18 mouse cellular contexts compared by ENCODE assay signal in the genomic region with DNA sequence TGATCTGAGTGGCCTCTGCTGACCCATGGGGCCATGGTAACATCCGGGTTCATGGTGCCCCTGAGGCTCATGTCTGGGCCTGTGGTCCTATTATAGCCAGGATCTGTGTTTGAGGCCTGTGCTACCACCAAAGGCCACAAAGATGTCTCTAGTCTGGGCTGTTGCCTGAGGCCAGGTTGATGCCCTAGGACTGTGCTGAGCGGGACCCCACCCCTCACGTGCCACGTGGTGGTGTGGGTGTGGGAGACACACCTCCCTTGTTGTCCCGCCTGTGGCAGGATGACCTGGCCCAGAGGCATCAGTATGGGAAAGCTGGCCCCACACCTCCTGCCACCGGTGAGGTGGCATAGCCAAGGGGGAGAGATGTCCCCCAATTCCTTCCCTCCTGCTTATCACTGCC.
DNase-seq lines count a peak whose midpoint lies in the region; ATAC-seq and TF ChIP-seq lines count a peak whose summit lies in the region.
"Had no signal": no experiment of that assay in that cellular context is flagged by ENCODE, and none has a peak within 500 bp of the region (broad histone marks: within the 10 kb centered on the region; RNA-seq: fewer than 3 reads in every experiment).

No protein-coding gene starts in this region.

- no peak for DNase-seq in hindbrain, postnatal 0 days (ENCODE audit: low spot score)
- no peak for DNase-seq in lung, postnatal 0 days (ENCODE audit: low spot score)
- peak; percentile 84 for DNase-seq in ZHBTc4 (ENCODE audit: low read depth, low spot score)
- no peak for DNase-seq in gastrocnemius, postnatal 4 days (ENCODE audit: low spot score in 2 of 2)
- DNase-seq: adrenal gland, postnatal 10 days; cerebellum, adult 9-10 months; gastrocnemius, postnatal 10 days; kidney, postnatal 4 days; layer of hippocampus, adult 9-11 months; liver, embryonic 13.5 days; right cerebral cortex, postnatal 4 days had no signal

- H3K9ac ChIP-seq in hindbrain, embryonic 12.5 days: no peak overlapping the region
- no peak overlapping the region for H3K9ac ChIP-seq in hindbrain, postnatal 0 days (replicated peaks; ENCODE audit: low read length)
- H3K9ac ChIP-seq in lung, embryonic 16.5 days (ENCODE audit: low read length): no peak overlapping the region
- no peak overlapping the region for H3K9ac ChIP-seq in lung, postnatal 0 days (replicated peaks; ENCODE audit: low read depth)
- H3K9ac ChIP-seq in intestine, embryonic 16.5 days (ENCODE audit: low read depth, low read length): no peak overlapping the region
- H3K9ac ChIP-seq: hindbrain, embryonic 14.5 days; liver, embryonic 13.5 days; lung, embryonic 15.5 days had no signal

- H3K4me1 ChIP-seq in hindbrain, embryonic 12.5 days: no peaks in the 10 kb centered on the region
- no peaks in the 10 kb centered on the region for H3K4me1 ChIP-seq in hindbrain, postnatal 0 days (ENCODE audit: insufficient read depth, low read length)
- peaks cover 2% of the 10 kb centered on the region; the same call in 1 of the 2 replicates for H3K4me1 ChIP-seq in lung, embryonic 16.5 days (replicated peaks; ENCODE audit: control insufficient read depth, insufficient read depth, low read length)
- no peaks in the 10 kb centered on the region for H3K4me1 ChIP-seq in lung, postnatal 0 days (ENCODE audit: insufficient read depth, low read depth, low read length)
- no peaks in the 10 kb centered on the region for H3K4me1 ChIP-seq in intestine, embryonic 16.5 days (ENCODE audit: control insufficient read depth, insufficient read depth, low read length)
- H3K4me1 ChIP-seq: liver, embryonic 13.5 days; lung, embryonic 15.5 days had no signal

- no peaks in the 10 kb centered on the region for H3K27me3 ChIP-seq in hindbrain, embryonic 12.5 days
- no peaks in the 10 kb centered on the region for H3K27me3 ChIP-seq in hindbrain, postnatal 0 days (ENCODE audit: insufficient read depth, low read length)
- no peaks in the 10 kb centered on the region for H3K27me3 ChIP-seq in lung, embryonic 16.5 days (ENCODE audit: control insufficient read depth, insufficient read depth, low read depth, low read length)
- H3K27me3 ChIP-seq in lung, postnatal 0 days (replicated peaks; ENCODE audit: insufficient read depth, low read length): no peaks in the 10 kb centered on the region
- no peaks in the 10 kb centered on the region for H3K27me3 ChIP-seq in intestine, embryonic 16.5 days (replicated peaks; ENCODE audit: control insufficient read depth, insufficient read depth, low read length)
- H3K27me3 ChIP-seq: liver, embryonic 13.5 days; lung, embryonic 15.5 days had no signal

- H3K9me3 ChIP-seq in hindbrain, embryonic 12.5 days (replicated peaks): no peaks in the 10 kb centered on the region
- no peaks in the 10 kb centered on the region for H3K9me3 ChIP-seq in hindbrain, postnatal 0 days (ENCODE audit: low read length)
- H3K9me3 ChIP-seq in lung, embryonic 16.5 days (ENCODE audit: control insufficient read depth, low read length): no peaks in the 10 kb centered on the region
- no peaks in the 10 kb centered on the region for H3K9me3 ChIP-seq in lung, postnatal 0 days (ENCODE audit: low read length)
- H3K9me3 ChIP-seq in intestine, embryonic 16.5 days (ENCODE audit: control insufficient read depth, low read length): no peaks in the 10 kb centered on the region
- H3K9me3 ChIP-seq: liver, embryonic 13.5 days; lung, embryonic 15.5 days had no signal

- TF ChIP-seq CTCF in hindbrain, postnatal 0 days (IDR thresholded peaks at IDR 0.05; ENCODE audit: low read depth): no peak
- TF ChIP-seq CTCF in lung, postnatal 0 days (IDR thresholded peaks at IDR 0.05): no peak

- H3K4me3 ChIP-seq in hindbrain, embryonic 12.5 days: no peak overlapping the region
- no peak overlapping the region for H3K4me3 ChIP-seq in hindbrain, postnatal 0 days (ENCODE audit: low read length)
- H3K4me3 ChIP-seq in lung, embryonic 16.5 days (ENCODE audit: low read length): no peak overlapping the region
- no peak overlapping the region for H3K4me3 ChIP-seq in lung, postnatal 0 days (ENCODE audit: low read depth, low read length)
- H3K4me3 ChIP-seq in intestine, embryonic 16.5 days (ENCODE audit: low read length): no peak overlapping the region
- H3K4me3 ChIP-seq: liver, embryonic 13.5 days; lung, embryonic 15.5 days had no signal

- ATAC-seq in hindbrain, embryonic 12.5 days (ENCODE audit: low FRiP score): 0 out of 2 replicates have a peak, but pooled peaks have one; percentile 54
- no peak; the same call in 1 of the 2 replicates for ATAC-seq in hindbrain, postnatal 0 days
- 0 out of 2 replicates have a peak, but pooled peaks have one; percentile 23 for ATAC-seq in lung, embryonic 16.5 days (ENCODE audit: low read depth)
- ATAC-seq in lung, postnatal 0 days: no peak
- ATAC-seq in intestine, embryonic 16.5 days: peak; percentile 38; the same call in 1 of the 2 replicates
- ATAC-seq: activated CD4-positive, CD25-positive, alpha-beta regulatory T cell, adult 4 months; midbrain, embryonic 16.5 days had no signal

- WGBS in hindbrain, embryonic 12.5 days: 88% methylated on average over 6 of the region's 6 CpGs
- WGBS in hindbrain, postnatal 0 days: 90% methylated on average over 6 of the region's 6 CpGs
- WGBS in lung, embryonic 16.5 days: 83% methylated on average over 6 of the region's 6 CpGs
- 77% methylated on average over 6 of the region's 6 CpGs for WGBS in lung, postnatal 0 days
- WGBS in intestine, embryonic 16.5 days: 83% methylated on average over 6 of the region's 6 CpGs

- H3K36me3 ChIP-seq in hindbrain, embryonic 12.5 days: no peaks in the 10 kb centered on the region
- H3K36me3 ChIP-seq in hindbrain, postnatal 0 days (ENCODE audit: insufficient read depth, low read length): no peaks in the 10 kb centered on the region
- H3K36me3 ChIP-seq in lung, embryonic 16.5 days (ENCODE audit: control insufficient read depth, insufficient read depth, low read length): no peaks in the 10 kb centered on the region
- no peaks in the 10 kb centered on the region for H3K36me3 ChIP-seq in lung, postnatal 0 days (ENCODE audit: insufficient read depth, low read length)
- H3K36me3 ChIP-seq in intestine, embryonic 16.5 days (ENCODE audit: control insufficient read depth, insufficient read depth, low read length): no peaks in the 10 kb centered on the region
- H3K36me3 ChIP-seq: liver, embryonic 13.5 days; lung, embryonic 15.5 days had no signal

- H3K27ac ChIP-seq in hindbrain, embryonic 12.5 days: no peak overlapping the region
- H3K27ac ChIP-seq in hindbrain, postnatal 0 days: no peak overlapping the region
- H3K27ac ChIP-seq in lung, embryonic 16.5 days (ENCODE audit: low read length): no peak overlapping the region
- no peak overlapping the region for H3K27ac ChIP-seq in lung, postnatal 0 days (ENCODE audit: low read length)
- H3K27ac ChIP-seq in intestine, embryonic 16.5 days (ENCODE audit: low read length): no peak overlapping the region
- H3K27ac ChIP-seq: hindbrain, embryonic 14.5 days; liver, embryonic 13.5 days; lung, embryonic 15.5 days had no signal

- no peak for TF ChIP-seq EP300 in lung, postnatal 0 days (IDR thresholded peaks at IDR 0.05)

- no peak overlapping the region for H3K4me2 ChIP-seq in hindbrain, embryonic 12.5 days (replicated peaks)
- no peak overlapping the region for H3K4me2 ChIP-seq in hindbrain, postnatal 0 days (ENCODE audit: low read depth, low read length)
- no peak overlapping the region for H3K4me2 ChIP-seq in lung, embryonic 16.5 days (ENCODE audit: low read depth, low read length)
- H3K4me2 ChIP-seq in lung, postnatal 0 days (replicated peaks; ENCODE audit: low read depth, low read length): no peak overlapping the region
- H3K4me2 ChIP-seq in intestine, embryonic 16.5 days (ENCODE audit: low read depth, low read length): no peak overlapping the region
- H3K4me2 ChIP-seq: hindbrain, embryonic 14.5 days; liver, embryonic 13.5 days; lung, embryonic 15.5 days had no signal

Comparison
In these comparisons a context has a peak if more than half of its experiments do, and no peak if none do; other contexts are left out.
1. ATAC-seq: peak in hindbrain, embryonic 12.5 days (single experiment), lung, embryonic 16.5 days (single experiment) and intestine, embryonic 16.5 days (single experiment); none in hindbrain, postnatal 0 days (single experiment) and lung, postnatal 0 days (single experiment).